Mouse (Mus musculus) MEL (cell line): ENCODE measurements around the gene Flrt1.

Source experiments
- CHD2 ChIP-seq: IDR thresholded peaks from 2 replicates; pipeline ENCODE4 v1.6.1; 2011; ENCODE audit warnings: low read length, improper control_type of control experiment
- CTCF ChIP-seq, 3 experiments: IDR thresholded peaks in 2 of 3; conservative IDR thresholded peaks in 1 of 3; 2 replicates each; pipeline ENCODE4 v1.5.1; 2011 to 2012; ENCODE audit warnings: low read length in 3 of 3, low read depth in 2 of 3, mild to moderate bottlenecking in 2 of 3, improper control_type of control experiment in 1 of 3, inconsistent platforms in 1 of 3, mixed read lengths in 1 of 3, moderate library complexity in 1 of 3; ENCODE audit not compliant: control insufficient read depth in 1 of 3, insufficient read depth in 1 of 3, poor library complexity in 1 of 3, severe bottlenecking in 1 of 3
- E2F4 ChIP-seq: IDR thresholded peaks from 2 replicates; pipeline ENCODE4 v1.6.1; 2011; ENCODE audit warnings: low read depth, low read length, improper control_type of control experiment, borderline replicate concordance
- EP300 ChIP-seq, 2 experiments: IDR thresholded peaks; 2 replicates each; pipeline ENCODE4 v1.6.1; 2011; ENCODE audit warnings: improper control_type of control experiment in 2 of 2, low read length in 2 of 2, low read depth in 1 of 2, mild to moderate bottlenecking in 1 of 2
- HCFC1 ChIP-seq: IDR thresholded peaks from 2 replicates; pipeline ENCODE4 v1.6.1; 2012; ENCODE audit warnings: low read depth, mild to moderate bottlenecking, inconsistent platforms, low read length, improper control_type of control experiment, moderate library complexity
- MAFK ChIP-seq: IDR thresholded peaks from 2 replicates; pipeline ENCODE4 v1.6.1; 2011; ENCODE audit warnings: low read depth, mild to moderate bottlenecking, low read length, improper control_type of control experiment, borderline replicate concordance
- MAZ ChIP-seq: IDR thresholded peaks from 2 replicates; pipeline ENCODE4 v1.6.1; 2012; ENCODE audit warnings: low read depth, mild to moderate bottlenecking, inconsistent platforms, low read length, improper control_type of control experiment
- MEF2A ChIP-seq: IDR thresholded peaks from 2 replicates; pipeline ENCODE4 v1.6.1; 2014; ENCODE audit warnings: low read depth, mild to moderate bottlenecking, inconsistent platforms, low read length, improper control_type of control experiment; ENCODE audit not compliant: poor library complexity, insufficient replicate concordance, severe bottlenecking; ENCODE audit errors: extremely low read depth
- POLR2AphosphoS2 ChIP-seq: IDR thresholded peaks from 2 replicates; pipeline ENCODE4 v1.6.1; 2011; ENCODE audit warnings: low read length, improper control_type of control experiment
- SIN3A ChIP-seq: IDR thresholded peaks from 2 replicates; pipeline ENCODE4 v1.6.1; 2012; ENCODE audit warnings: low read length, improper control_type of control experiment, inconsistent platforms
- USF1 ChIP-seq: IDR thresholded peaks from 2 replicates; pipeline ENCODE4 v1.6.1; 2014; ENCODE audit warnings: low read depth, mild to moderate bottlenecking, inconsistent platforms, low read length, improper control_type of control experiment, moderate library complexity
- ZKSCAN1 ChIP-seq: IDR thresholded peaks from 2 replicates; pipeline ENCODE4 v1.6.1; 2012; ENCODE audit warnings: low read depth, mild to moderate bottlenecking, inconsistent platforms, low read length, improper control_type of control experiment, moderate library complexity
- ZMIZ1 ChIP-seq: IDR thresholded peaks from 2 replicates; pipeline ENCODE4 v1.6.1; 2012; ENCODE audit warnings: low read depth, mild to moderate bottlenecking, inconsistent platforms, low read length, improper control_type of control experiment, moderate library complexity

DNA sequence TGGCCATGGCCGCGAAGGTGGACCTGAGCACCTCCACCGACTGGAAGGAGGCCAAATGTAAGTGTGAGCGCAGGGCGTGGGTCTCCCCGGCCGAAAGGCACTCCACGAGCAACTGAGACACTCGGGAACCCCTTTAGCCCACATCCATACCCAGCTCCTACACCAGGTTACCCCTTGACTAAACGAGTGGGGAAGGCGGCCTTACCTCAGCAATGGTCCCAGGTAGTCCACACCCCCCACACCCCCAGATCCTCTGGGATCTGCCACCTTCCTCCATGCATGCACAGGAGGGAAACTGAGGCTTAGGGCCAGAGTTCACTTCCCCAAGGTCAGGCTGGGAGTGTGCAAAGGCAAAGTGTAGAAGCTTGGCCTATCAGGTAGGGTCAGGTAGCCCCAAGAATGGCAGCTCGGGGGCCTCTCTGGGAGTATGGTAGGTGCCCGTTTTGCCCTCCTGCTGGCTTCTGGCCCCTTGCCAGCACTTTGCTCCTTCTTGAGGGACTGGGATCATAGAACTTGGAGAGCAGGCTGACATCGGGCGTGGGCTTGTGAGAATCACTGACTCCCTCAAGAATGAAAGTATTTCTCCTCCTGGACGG, 48.3 kb downstream of the Flrt1 start:
- TF ChIP-seq POLR2AphosphoS2 (no peak), CTCF (IDR thresholded peaks at IDR 0.05 in 2 of 3, conservative IDR thresholded peaks at IDR 0.05 in 1 of 3; ENCODE audit: control insufficient read depth in 1 of 3, insufficient read depth in 1 of 3, low read depth in 2 of 3, low read length in 3 of 3, poor library complexity in 1 of 3, severe bottlenecking in 1 of 3) (no peak), HCFC1 (no peak), E2F4 (no peak), MAZ (no peak), MEF2A (no peak), CHD2 (no peak), ZMIZ1 (no peak), ZKSCAN1 (no peak), MAFK (no peak), USF1 (no peak), EP300 (IDR thresholded peaks at IDR 0.05; ENCODE audit: low read depth in 1 of 2, low read length in 2 of 2) (no peak), SIN3A (no peak; the same call in 1 of the 2 replicates)
